Mouse (Mus musculus) small intestine, adult 2 months (tissue): Measurements from ENCODE around the gene Ppp1r11. TPM values are rescaled to one million over a fixed set of nuclear protein-coding genes. Genes with fewer than 3 reads are reported as not detected.

ENCODE experiments used
- H3K27ac ChIP-seq: fragments of 200-500 bp; 2 replicates; pipeline ENCODE4 v1.5.1; 2012; ENCODE audit warnings: low read depth, low read length, control low read depth, inconsistent platforms; ENCODE audit not compliant: insufficient read depth
- H3K27me3 ChIP-seq: fragments of 200-500 bp; 2 replicates; pipeline ENCODE4 v1.6.1; 2012; ENCODE audit warnings: mild to moderate bottlenecking, moderate library complexity, low read length, inconsistent platforms; ENCODE audit not compliant: control insufficient read depth, insufficient read depth
- H3K36me3 ChIP-seq: fragments of 200-500 bp; 2 replicates; pipeline ENCODE4 v1.6.1; 2012; ENCODE audit warnings: mild to moderate bottlenecking, low read length, control low read depth, inconsistent platforms; ENCODE audit not compliant: control insufficient read depth, insufficient read depth
- H3K4me1 ChIP-seq: fragments of 200-500 bp; 2 replicates; pipeline ENCODE4 v1.6.1; 2012; ENCODE audit warnings: low read length, inconsistent platforms, mixed read lengths; ENCODE audit not compliant: control insufficient read depth, insufficient read depth, insufficient read length
- H3K4me3 ChIP-seq: fragments of 200-500 bp; 2 replicates; pipeline ENCODE4 v1.5.1; 2012; ENCODE audit warnings: low read depth, mild to moderate bottlenecking, control low read depth, inconsistent platforms, low read length, moderate library complexity
- CTCF ChIP-seq: fragments of 200-500 bp; IDR thresholded peaks from 2 replicates; pipeline ENCODE4 v1.5.1; 2012; ENCODE audit warnings: low read depth, mild to moderate bottlenecking, control low read depth, inconsistent platforms, low read length, moderate library complexity, mixed read lengths; ENCODE audit not compliant: insufficient replicate concordance, insufficient read length; ENCODE audit errors: extremely low read depth
- POLR2A ChIP-seq: fragments of 200-500 bp; IDR thresholded peaks from 2 replicates; pipeline ENCODE4 v1.6.1; 2012; ENCODE audit warnings: low read depth, mild to moderate bottlenecking, control low read depth, inconsistent platforms, low read length, moderate library complexity
- WGBS: fragments of 180-500 bp; shearing (Covaris S2); methylation state at CpG from one replicate; pipeline ENCODE4 v1.1.7; 2018; 5-methylcytosine and 5-hydroxymethylcytosine counted together
- polyA plus RNA-seq: library from polyadenylated mRNA; depleted of rRNA; stranded (reverse); fragments of >200 nt; gene quantifications from 2 replicates; pipeline ENCODE4 v1.2.3, GENCODE M21; 2012

Ppp1r11 gene
- polyA plus RNA-seq, 1 experiment, result 31.1 TPM

- Histone ChIP-seq H3K36me3 (no peaks in the 10 kb centered on the region), H3K27ac (no peak within 1 kb of the TSS), H3K4me1 (peaks cover 5% of the 10 kb centered on the region), H3K4me3 (peak within 1 kb of the TSS; percentile 18), H3K27me3 (no peaks in the 10 kb centered on the region)
- 9% methylated on average over 18 of the region's 18 CpGs for WGBS
- no peak for TF ChIP-seq CTCF
- no peak for TF ChIP-seq POLR2A
Measured at GRCm38 (mm10) chr17:36981221-36981813, 29.8 kb upstream of the Ppp1r11 start, which contains the start of gene 2410137M14Rik. TSS of gene 2410137M14Rik (minus strand) at chr17:36981237.

GRCm38 (mm10) chr17:36973271-36973787 is 21.8 kb upstream of the Ppp1r11 start:
- H3K27me3 ChIP-seq, result no peaks in the 10 kb centered on the region
- no peaks in the 10 kb centered on the region for H3K36me3 ChIP-seq
- 58% methylated on average over 8 of the region's 8 CpGs for WGBS
- TF ChIP-seq CTCF, result no peak
- TF ChIP-seq POLR2A, result no peak
- H3K4me1 ChIP-seq, result no peaks in the 10 kb centered on the region
- H3K27ac ChIP-seq, result no peak overlapping the region
- no peak overlapping the region for H3K4me3 ChIP-seq

GRCm38 (mm10) chr17:36972791-36973190 is 21.2 kb upstream of the Ppp1r11 start:
- WGBS, result 77% methylated on average over 3 of the region's 3 CpGs
- no peak overlapping the region for H3K27ac ChIP-seq
- no peak overlapping the region for H3K4me3 ChIP-seq
- no peaks in the 10 kb centered on the region for H3K4me1 ChIP-seq
- TF ChIP-seq POLR2A (no peak), CTCF (no peak)
- H3K27me3 ChIP-seq, result no peaks in the 10 kb centered on the region
- no peaks in the 10 kb centered on the region for H3K36me3 ChIP-seq

- Histone ChIP-seq H3K4me3 (no peak overlapping the region), H3K36me3 (no peaks in the 10 kb centered on the region), H3K27ac (no peak overlapping the region), H3K4me1 (no peaks in the 10 kb centered on the region), H3K27me3 (no peaks in the 10 kb centered on the region)
- TF ChIP-seq CTCF, result no peak
- no peak for TF ChIP-seq POLR2A
- 83% methylated on average over 6 of the region's 6 CpGs for WGBS
Measured at GRCm38 (mm10) chr17:36971172-36971850, 19.8 kb upstream of the Ppp1r11 start.

GRCm38 (mm10) chr17:36970316-36970890 is 18.9 kb upstream of the Ppp1r11 start:
- Histone ChIP-seq H3K4me3 (no peak overlapping the region), H3K36me3 (0 out of 2 replicates have a peak, but pooled peaks cover 1% of the 10 kb centered on the region), H3K4me1 (no peaks in the 10 kb centered on the region), H3K27ac (no peak overlapping the region), H3K27me3 (no peaks in the 10 kb centered on the region)
- no peak for TF ChIP-seq CTCF
- TF ChIP-seq POLR2A, result no peak
- WGBS, result 68% methylated on average over 14 of the region's 14 CpGs

- 0 out of 2 replicates have a peak, but pooled peaks cover 3% of the 10 kb centered on the region for H3K36me3 ChIP-seq
- TF ChIP-seq POLR2A (no peak), CTCF (no peak)
- H3K27me3 ChIP-seq, result no peaks in the 10 kb centered on the region
- H3K4me1 ChIP-seq, result no peaks in the 10 kb centered on the region
- 69% methylated on average over 1 of the region's 1 CpGs for WGBS
- H3K27ac ChIP-seq, result no peak overlapping the region
- no peak overlapping the region for H3K4me3 ChIP-seq
Measured at GRCm38 (mm10) chr17:36966875-36967274, 15.3 kb upstream of the Ppp1r11 start.

- 0 out of 2 replicates have a peak, but pooled peaks cover 4% of the 10 kb centered on the region for H3K36me3 ChIP-seq
- WGBS, result 54% methylated on average over 1 of the region's 1 CpGs
- no peak overlapping the region for H3K4me3 ChIP-seq
- TF ChIP-seq POLR2A, result no peak
- no peak for TF ChIP-seq CTCF
- no peak overlapping the region for H3K27ac ChIP-seq
- H3K27me3 ChIP-seq, result no peaks in the 10 kb centered on the region
- H3K4me1 ChIP-seq, result peaks cover 6% of the 10 kb centered on the region; the same call in 1 of the 2 replicates
Measured at GRCm38 (mm10) chr17:36961125-36961524, 9.6 kb upstream of the Ppp1r11 start.
